Mouse (Mus musculus) liver, postnatal 0 days (tissue): ENCODE measurements around the gene Prkcq.

Experiments used
- CTCF ChIP-seq: sonication (generic); IDR thresholded peaks from 2 replicates; pipeline ENCODE4 v1.5.1; 2016; ENCODE audit warnings: antibody characterized with exemption, low read depth
- EP300 ChIP-seq: IDR thresholded peaks from 2 replicates; pipeline ENCODE4 v1.6.1; 2016; ENCODE audit warnings: antibody characterized with exemption, low read depth, mild to moderate bottlenecking

GRCm38 (mm10) chr2:11291570-11292405 is 119.9 kb downstream of the Prkcq start:
- TF ChIP-seq EP300 (no peak), CTCF (no peak)
